Mouse (Mus musculus) heart, embryonic 16.5 days (tissue): ENCODE results near the gene Apbb2. TPM values are rescaled to one million over a fixed set of nuclear protein-coding genes. Genes with fewer than 3 reads are reported as not detected.
A peak's percentile ranks its signal among the peaks of the same experiment; 100 is the strongest.

Experiments
- ATAC-seq: fragments of 200-750 bp; cut with Nextera tagmentation; replicated peaks from 2 replicates; pipeline ENCODE4 v1.8.0; 2017; ENCODE audit warnings: moderate number of reproducible peaks; ENCODE audit not compliant: insufficient read depth, low FRiP score; ENCODE audit errors: extremely low read depth
- H3K27ac ChIP-seq: fragments of 300-500 bp; sonication (generic); 2 replicates; pipeline ENCODE4 v1.5.1; 2014; ENCODE audit warnings: mild to moderate bottlenecking, low read length, control low read depth, moderate library complexity
- H3K27me3 ChIP-seq: fragments of 300-500 bp; sonication (generic); 2 replicates; pipeline ENCODE4 v1.6.1; 2014; ENCODE audit warnings: low read length, mixed read lengths; ENCODE audit not compliant: control insufficient read depth, insufficient read depth
- H3K36me3 ChIP-seq: fragments of 300-500 bp; sonication (generic); 2 replicates; pipeline ENCODE4 v1.6.1; 2014; ENCODE audit not compliant: control insufficient read depth, insufficient read depth
- H3K4me1 ChIP-seq: fragments of 300-500 bp; sonication (generic); 2 replicates; pipeline ENCODE4 v1.6.1; 2014; ENCODE audit warnings: low read length, mixed read lengths; ENCODE audit not compliant: control insufficient read depth, insufficient read depth
- H3K4me2 ChIP-seq: fragments of 300-500 bp; sonication (generic); 2 replicates; pipeline ENCODE4 v1.6.1; 2014; ENCODE audit warnings: low read depth, mild to moderate bottlenecking, control low read depth, low read length
- H3K4me3 ChIP-seq: fragments of 300-500 bp; sonication (generic); 2 replicates; pipeline ENCODE4 v1.5.1; 2014; ENCODE audit warnings: mild to moderate bottlenecking, control low read depth, low read length
- H3K9ac ChIP-seq: fragments of 300-500 bp; sonication (generic); 2 replicates; pipeline ENCODE4 v1.6.1; 2014; ENCODE audit warnings: low read length, control low read depth
- H3K9me3 ChIP-seq: fragments of 300-500 bp; sonication (generic); replicated peaks from 2 replicates; pipeline ENCODE4 v1.6.1; 2016; ENCODE audit warnings: low read length; ENCODE audit not compliant: control insufficient read depth
- WGBS: fragments of 180-500 bp; shearing (Covaris S2); extraction: QIAGEN DNeasy Blood & Tissue Kit; methylation state at CpG from one replicate; pipeline ENCODE4 v1.1.7; 2014; 5-methylcytosine and 5-hydroxymethylcytosine counted together
- polyA plus RNA-seq: library from polyadenylated mRNA; unstranded; fragments of >200 nt; fragmentation: Nextera tagmentation; extraction: Ambion mirVana; gene quantifications from 2 replicates; pipeline ENCODE4 v1.2.1, GENCODE M21; 2015

Apbb2 gene
- polyA plus RNA-seq, 1 experiment from 2014 or later, result 34.0 TPM

GRCm38 (mm10) chr5:66475824-66476223 lies 142.8 kb downstream of the Apbb2 start:
- whole genome bisulfite sequencing, result 79% methylated on average over 6 of the region's 6 CpGs
- ATAC-seq, result no peak
- no peak overlapping the region for H3K4me2 ChIP-seq

GRCm38 (mm10) chr5:66474153-66474552 lies 144.4 kb downstream of the Apbb2 start:
- Histone ChIP-seq H3K4me2 (no peak overlapping the region), H3K9me3 (no peaks in the 10 kb centered on the region), H3K9ac (no peak overlapping the region), H3K27me3 (no peaks in the 10 kb centered on the region), H3K4me3 (no peak overlapping the region), H3K27ac (no peak overlapping the region), H3K36me3 (no peaks in the 10 kb centered on the region), H3K4me1 (peaks cover 4% of the 10 kb centered on the region)
- WGBS, result 74% methylated on average over 11 of the region's 11 CpGs
- no peak for ATAC-seq

More at GRCm38 (mm10) chr5:66475824-66476223, 142.8 kb downstream of the Apbb2 start:
- Histone ChIP-seq H3K27me3 (no peaks in the 10 kb centered on the region), H3K4me3 (no peak overlapping the region), H3K9ac (no peak overlapping the region), H3K4me1 (peaks cover 3% of the 10 kb centered on the region), H3K9me3 (no peaks in the 10 kb centered on the region), H3K27ac (no peak overlapping the region), H3K36me3 (no peaks in the 10 kb centered on the region; the same call in 1 of the 2 replicates)

DNA sequence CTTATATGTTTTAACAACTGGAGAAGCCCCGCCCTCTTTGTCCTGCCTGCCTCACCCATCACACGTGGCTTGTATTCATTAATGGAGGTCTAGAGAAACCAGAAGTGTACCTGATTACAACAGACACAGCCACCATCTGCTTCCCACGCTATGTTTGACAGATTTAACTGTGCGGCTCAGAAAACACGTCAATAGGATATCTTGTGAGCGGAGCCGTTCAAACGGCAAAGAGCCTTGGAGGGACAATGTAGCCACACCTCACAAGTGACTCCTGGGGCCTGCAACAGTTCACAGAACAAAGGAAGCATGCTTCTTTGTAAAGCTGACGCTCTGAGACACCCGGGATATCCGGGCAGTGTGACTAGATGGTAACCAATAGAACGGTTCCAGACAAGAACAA lies 145.0 kb downstream of the Apbb2 start:
- no peaks in the 10 kb centered on the region for H3K36me3 ChIP-seq
- no peak overlapping the region for H3K4me3 ChIP-seq
- no peak overlapping the region for H3K4me2 ChIP-seq
- H3K27me3 ChIP-seq, result no peaks in the 10 kb centered on the region
- peaks cover 3% of the 10 kb centered on the region; the same call in 1 of the 2 replicates for H3K4me1 ChIP-seq
- WGBS, result 48% methylated on average over 12 of the region's 12 CpGs
- H3K9ac ChIP-seq, result no peak overlapping the region
- ATAC-seq, result no peak
- H3K9me3 ChIP-seq, result no peaks in the 10 kb centered on the region
- H3K27ac ChIP-seq, result no peak overlapping the region

DNA sequence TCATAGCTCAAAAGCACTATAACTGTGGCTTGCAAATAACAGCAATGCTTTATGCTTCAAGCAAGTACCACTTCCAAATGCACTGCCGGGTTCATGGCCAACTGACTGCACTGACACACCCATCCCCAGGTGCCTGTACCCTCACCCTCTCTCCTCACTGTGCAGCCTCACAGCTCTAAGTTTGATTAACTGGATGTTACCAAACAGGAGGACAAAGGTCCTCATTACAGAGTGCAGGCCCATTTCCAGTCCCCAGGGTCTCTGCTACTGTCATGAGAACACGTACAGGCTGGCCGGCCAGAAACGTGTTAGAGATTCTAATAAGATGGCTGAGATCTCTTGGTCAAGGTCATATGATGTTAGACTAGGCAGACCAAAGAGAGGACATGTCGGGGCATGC lies 147.7 kb downstream of the Apbb2 start:
- no peak overlapping the region for H3K27ac ChIP-seq
- H3K4me2 ChIP-seq, result no peak overlapping the region
- WGBS, result 81% methylated on average over 5 of the region's 5 CpGs
- H3K36me3 ChIP-seq, result no peaks in the 10 kb centered on the region
- H3K4me1 ChIP-seq, result peaks cover 3% of the 10 kb centered on the region; the same call in 1 of the 2 replicates
- H3K9ac ChIP-seq, result no peak overlapping the region
- no peaks in the 10 kb centered on the region for H3K27me3 ChIP-seq
- ATAC-seq, result no peak
- no peak overlapping the region for H3K4me3 ChIP-seq
- no peaks in the 10 kb centered on the region for H3K9me3 ChIP-seq

GRCm38 (mm10) chr5:66469685-66470084 lies 148.9 kb downstream of the Apbb2 start:
- WGBS, result 50% methylated on average over 11 of the region's 11 CpGs
- H3K9ac ChIP-seq, result no peak overlapping the region
- H3K4me2 ChIP-seq, result no peak overlapping the region; the same call in 1 of the 2 replicates
- peak; percentile 71 for ATAC-seq
- H3K4me3 ChIP-seq, result no peak overlapping the region
- no peaks in the 10 kb centered on the region for H3K9me3 ChIP-seq
- no peaks in the 10 kb centered on the region for H3K27me3 ChIP-seq
- H3K4me1 ChIP-seq, result peaks cover 3% of the 10 kb centered on the region; the same call in 1 of the 2 replicates
- peak overlapping the region; percentile 26 for H3K27ac ChIP-seq
- no peaks in the 10 kb centered on the region for H3K36me3 ChIP-seq

GRCm38 (mm10) chr5:66468331-66469001 lies 150.1 kb downstream of the Apbb2 start:
- H3K27me3 ChIP-seq, result no peaks in the 10 kb centered on the region
- H3K4me3 ChIP-seq, result no peak overlapping the region
- ATAC-seq, result no peak
- H3K9me3 ChIP-seq, result no peaks in the 10 kb centered on the region
- H3K4me1 ChIP-seq, result peaks cover 3% of the 10 kb centered on the region; the same call in 1 of the 2 replicates
- H3K9ac ChIP-seq, result no peak overlapping the region
- no peaks in the 10 kb centered on the region for H3K36me3 ChIP-seq
- H3K4me2 ChIP-seq, result no peak overlapping the region
- H3K27ac ChIP-seq, result no peak overlapping the region
- 70% methylated on average over 4 of the region's 4 CpGs for whole genome bisulfite sequencing

- H3K27me3 ChIP-seq, result no peaks in the 10 kb centered on the region
- 0 out of 2 replicates have a peak, but pooled peaks cover 4% of the 10 kb centered on the region for H3K4me1 ChIP-seq
- H3K36me3 ChIP-seq, result 0 out of 2 replicates have a peak, but pooled peaks cover 6% of the 10 kb centered on the region
- no peak overlapping the region for H3K27ac ChIP-seq
- no peak overlapping the region for H3K4me2 ChIP-seq
- H3K4me3 ChIP-seq, result no peak overlapping the region
- no peaks in the 10 kb centered on the region for H3K9me3 ChIP-seq
- ATAC-seq, result no peak
- WGBS, result 75% methylated on average over 8 of the region's 8 CpGs
- no peak overlapping the region for H3K9ac ChIP-seq
Measured at GRCm38 (mm10) chr5:66462665-66463064, 155.9 kb downstream of the Apbb2 start.

DNA sequence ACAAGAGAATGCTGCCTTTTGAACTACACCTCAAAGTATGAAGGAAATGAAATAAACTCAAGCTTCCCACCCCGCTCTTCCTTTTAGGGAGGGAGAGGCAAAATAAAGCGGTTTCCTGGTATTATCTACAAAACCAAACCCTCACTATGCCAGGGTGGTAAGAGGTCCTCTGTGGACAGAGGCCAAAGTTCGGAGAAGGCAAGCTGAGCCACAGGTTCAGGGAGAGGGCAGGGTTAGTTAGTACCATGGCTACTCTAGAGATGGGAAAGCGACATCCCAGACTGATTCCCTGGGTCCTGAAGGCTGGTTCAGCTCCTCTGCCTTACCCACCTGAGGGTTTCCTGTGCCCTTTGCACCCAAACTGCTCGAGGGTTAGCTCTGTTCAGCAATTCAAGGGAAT lies 159.7 kb downstream of the Apbb2 start:
- H3K9ac ChIP-seq, result no peak overlapping the region
- WGBS, result 68% methylated on average over 5 of the region's 5 CpGs
- no peaks in the 10 kb centered on the region for H3K9me3 ChIP-seq
- H3K27ac ChIP-seq, result no peak overlapping the region
- H3K4me2 ChIP-seq, result no peak overlapping the region
- H3K27me3 ChIP-seq, result no peaks in the 10 kb centered on the region
- no peak overlapping the region for H3K4me3 ChIP-seq
- no peak for ATAC-seq
- H3K4me1 ChIP-seq, result 0 out of 2 replicates have a peak, but pooled peaks cover 4% of the 10 kb centered on the region
- 0 out of 2 replicates have a peak, but pooled peaks cover 6% of the 10 kb centered on the region for H3K36me3 ChIP-seq

DNA sequence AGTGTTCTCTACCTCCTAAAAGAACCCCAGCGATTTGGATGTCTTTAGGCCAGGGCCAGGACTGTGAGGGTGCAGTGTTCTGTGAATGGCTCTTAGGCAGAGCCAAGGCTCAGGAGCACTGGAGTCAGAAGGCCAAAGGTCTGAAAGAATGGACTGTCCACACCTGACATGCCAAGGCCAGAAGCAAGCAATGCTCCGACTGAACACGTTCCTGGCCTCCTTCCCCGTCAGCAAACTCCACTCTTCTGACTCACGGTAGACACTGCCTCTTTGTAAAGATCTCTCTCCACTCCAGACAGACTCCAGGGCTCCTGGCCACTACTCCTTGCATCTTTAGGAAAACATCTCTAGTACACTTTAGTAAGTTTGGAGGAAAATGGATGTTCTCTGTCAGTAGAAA lies 163.3 kb downstream of the Apbb2 start:
- H3K9me3 ChIP-seq, result no peaks in the 10 kb centered on the region
- H3K27me3 ChIP-seq, result no peaks in the 10 kb centered on the region
- ATAC-seq, result no peak
- peaks cover 8% of the 10 kb centered on the region for H3K4me1 ChIP-seq
- WGBS, result 77% methylated on average over 5 of the region's 5 CpGs
- peaks cover 5% of the 10 kb centered on the region; the same call in 1 of the 2 replicates for H3K36me3 ChIP-seq
- no peak overlapping the region for H3K4me2 ChIP-seq
- no peak overlapping the region for H3K27ac ChIP-seq
- no peak overlapping the region for H3K4me3 ChIP-seq
- no peak overlapping the region for H3K9ac ChIP-seq
